Mouse (Mus musculus) midbrain, embryonic 11.5 days (tissue): ENCODE measurements around the gene Pex14. TPM values are rescaled to one million over a fixed set of nuclear protein-coding genes. Genes with fewer than 3 reads are reported as not detected.

Source experiments
- ATAC-seq: fragments of 200-750 bp; cut with Nextera tagmentation; 2 replicates; pipeline ENCODE4 v1.8.0; 2017; ENCODE audit warnings: moderate TSS enrichment, moderate library complexity; ENCODE audit not compliant: low FRiP score
- DNase-seq: peaks from one replicate; pipeline ENCODE4 v3.0.0; 2015; ENCODE audit warnings: low spot score; ENCODE audit errors: missing footprints
- H3K27ac ChIP-seq: fragments of 300-500 bp; sonication (generic); 2 replicates; pipeline ENCODE4 v1.5.1; 2014; ENCODE audit warnings: low read depth, low read length
- H3K27me3 ChIP-seq: fragments of 300-500 bp; sonication (generic); 2 replicates; pipeline ENCODE4 v1.6.1; 2014; ENCODE audit warnings: mild to moderate bottlenecking, low read length, moderate library complexity, mixed read lengths; ENCODE audit not compliant: control insufficient read depth, insufficient read depth
- H3K36me3 ChIP-seq: fragments of 300-500 bp; sonication (generic); 2 replicates; pipeline ENCODE4 v1.6.1; 2014; ENCODE audit warnings: mild to moderate bottlenecking, low read length, moderate library complexity, mixed read lengths; ENCODE audit not compliant: control insufficient read depth, insufficient read depth
- H3K4me1 ChIP-seq: fragments of 300-500 bp; sonication (generic); 2 replicates; pipeline ENCODE4 v1.6.1; 2014; ENCODE audit warnings: low read length; ENCODE audit not compliant: control insufficient read depth, insufficient read depth
- H3K4me2 ChIP-seq: fragments of 300-500 bp; sonication (generic); 2 replicates; pipeline ENCODE4 v1.6.1; 2014; ENCODE audit warnings: mild to moderate bottlenecking, moderate library complexity
- H3K4me3 ChIP-seq: fragments of 300-500 bp; sonication (generic); 2 replicates; pipeline ENCODE4 v1.5.1; 2014; ENCODE audit warnings: low read depth, low read length
- H3K9ac ChIP-seq: fragments of 300-500 bp; sonication (generic); 2 replicates; pipeline ENCODE4 v1.6.1; 2014; ENCODE audit warnings: low read length
- H3K9me3 ChIP-seq: fragments of 300-500 bp; sonication (generic); 2 replicates; pipeline ENCODE4 v1.6.1; 2016; ENCODE audit warnings: low read length; ENCODE audit not compliant: control insufficient read depth
- WGBS: fragments of 180-500 bp; shearing (Covaris S2); extraction: QIAGEN DNeasy Blood & Tissue Kit; methylation state at CpG from one replicate; pipeline ENCODE4 v1.1.7; 2014; 5-methylcytosine and 5-hydroxymethylcytosine counted together
- polyA plus RNA-seq: library from polyadenylated mRNA; unstranded; fragments of >200 nt; fragmentation: Nextera tagmentation; extraction: Ambion mirVana; gene quantifications from 2 replicates; pipeline ENCODE4 v1.2.1, GENCODE M21; 2014

The Pex14 gene
- polyA plus RNA-seq, 1 experiment from 2014 or later = 35.9 TPM

DNA sequence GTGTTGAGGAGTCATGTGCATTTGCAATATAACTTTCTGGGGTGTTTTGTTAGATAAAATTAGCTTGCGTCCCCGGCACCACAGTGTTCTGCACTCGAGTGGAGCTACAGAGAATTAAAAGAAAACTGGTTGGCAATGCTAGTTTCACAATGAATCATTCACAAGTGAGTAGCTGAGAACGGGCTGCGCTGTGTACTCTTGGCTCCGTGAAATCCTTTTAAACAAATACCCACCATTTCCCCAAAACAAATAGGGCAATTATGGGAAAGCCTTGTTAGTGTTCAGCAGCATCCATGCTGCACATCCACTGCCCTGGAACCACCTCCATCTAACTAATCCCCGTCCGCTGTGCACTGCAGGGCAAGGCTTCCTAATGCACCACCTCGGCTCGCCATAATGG lies 74.4 kb downstream of the Pex14 start:
- Histone ChIP-seq H3K27me3 (no peaks in the 10 kb centered on the region), H3K27ac (no peak overlapping the region), H3K4me2 (no peak overlapping the region), H3K9me3 (no peaks in the 10 kb centered on the region), H3K9ac (no peak overlapping the region), H3K4me3 (no peak overlapping the region), H3K4me1 (peaks cover 4% of the 10 kb centered on the region; the same call in 1 of the 2 replicates), H3K36me3 (no peaks in the 10 kb centered on the region)
- WGBS = 70% methylated on average over 10 of the region's 10 CpGs
- ATAC-seq (no peak), DNase-seq (no peak)

GRCm38 (mm10) chr4:149021021-149021420 lies 78.7 kb downstream of the Pex14 start:
- no peak overlapping the region for H3K9ac ChIP-seq
- no peak overlapping the region for H3K4me3 ChIP-seq
- DNase-seq (no peak), ATAC-seq (no peak)
- no peaks in the 10 kb centered on the region for H3K27me3 ChIP-seq
- H3K27ac ChIP-seq = no peak overlapping the region
- H3K4me2 ChIP-seq = no peak overlapping the region
- H3K9me3 ChIP-seq = no peaks in the 10 kb centered on the region
- H3K36me3 ChIP-seq = no peaks in the 10 kb centered on the region
- H3K4me1 ChIP-seq = no peaks in the 10 kb centered on the region

GRCm38 (mm10) chr4:149019456-149019855 lies 80.2 kb downstream of the Pex14 start:
- no peak for ATAC-seq
- no peak overlapping the region for H3K4me2 ChIP-seq
- no peaks in the 10 kb centered on the region for H3K36me3 ChIP-seq
- no peak overlapping the region for H3K27ac ChIP-seq
- H3K9ac ChIP-seq = no peak overlapping the region
- no peaks in the 10 kb centered on the region for H3K27me3 ChIP-seq
- 89% methylated on average over 6 of the region's 6 CpGs for WGBS
- no peaks in the 10 kb centered on the region for H3K4me1 ChIP-seq
- H3K9me3 ChIP-seq = no peaks in the 10 kb centered on the region
- no peak for DNase-seq
- no peak overlapping the region for H3K4me3 ChIP-seq

DNA sequence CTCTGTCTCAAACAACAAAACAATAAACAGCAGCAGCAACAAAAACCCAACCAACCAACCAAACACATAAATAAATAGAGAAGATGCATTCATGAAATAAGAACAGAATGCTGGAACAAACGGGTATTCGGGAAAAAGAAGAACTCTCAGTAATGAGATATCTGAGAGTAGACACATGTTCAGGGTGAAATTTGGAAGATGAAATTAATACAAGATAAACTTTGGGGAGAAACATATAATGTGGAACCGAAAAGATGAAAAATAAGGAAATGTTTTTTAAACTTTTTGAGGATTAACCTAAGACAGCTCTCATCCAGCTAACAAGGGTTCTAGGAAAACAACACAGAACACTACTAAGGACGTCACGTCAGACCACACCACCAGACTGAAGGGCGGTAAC lies 92.9 kb downstream of the Pex14 start:
- DNase-seq (no peak), ATAC-seq (no peak)
- H3K9ac ChIP-seq = no peak overlapping the region
- H3K4me1 ChIP-seq = no peaks in the 10 kb centered on the region
- no peak overlapping the region for H3K4me3 ChIP-seq
- H3K9me3 ChIP-seq = no peaks in the 10 kb centered on the region
- H3K36me3 ChIP-seq = no peaks in the 10 kb centered on the region
- 94% methylated on average over 6 of the region's 6 CpGs for WGBS
- no peak overlapping the region for H3K4me2 ChIP-seq
- no peak overlapping the region for H3K27ac ChIP-seq
- H3K27me3 ChIP-seq = no peaks in the 10 kb centered on the region

GRCm38 (mm10) chr4:149006107-149006506 lies 93.6 kb downstream of the Pex14 start:
- H3K4me2 ChIP-seq = no peak overlapping the region
- ATAC-seq (no peak), DNase-seq (no peak)
- no peak overlapping the region for H3K9ac ChIP-seq
- no peaks in the 10 kb centered on the region for H3K36me3 ChIP-seq
- no peaks in the 10 kb centered on the region for H3K9me3 ChIP-seq
- no peak overlapping the region for H3K4me3 ChIP-seq
- H3K4me1 ChIP-seq = no peaks in the 10 kb centered on the region
- no peaks in the 10 kb centered on the region for H3K27me3 ChIP-seq
- 92% methylated on average over 3 of the region's 3 CpGs for WGBS
- no peak overlapping the region for H3K27ac ChIP-seq

DNA sequence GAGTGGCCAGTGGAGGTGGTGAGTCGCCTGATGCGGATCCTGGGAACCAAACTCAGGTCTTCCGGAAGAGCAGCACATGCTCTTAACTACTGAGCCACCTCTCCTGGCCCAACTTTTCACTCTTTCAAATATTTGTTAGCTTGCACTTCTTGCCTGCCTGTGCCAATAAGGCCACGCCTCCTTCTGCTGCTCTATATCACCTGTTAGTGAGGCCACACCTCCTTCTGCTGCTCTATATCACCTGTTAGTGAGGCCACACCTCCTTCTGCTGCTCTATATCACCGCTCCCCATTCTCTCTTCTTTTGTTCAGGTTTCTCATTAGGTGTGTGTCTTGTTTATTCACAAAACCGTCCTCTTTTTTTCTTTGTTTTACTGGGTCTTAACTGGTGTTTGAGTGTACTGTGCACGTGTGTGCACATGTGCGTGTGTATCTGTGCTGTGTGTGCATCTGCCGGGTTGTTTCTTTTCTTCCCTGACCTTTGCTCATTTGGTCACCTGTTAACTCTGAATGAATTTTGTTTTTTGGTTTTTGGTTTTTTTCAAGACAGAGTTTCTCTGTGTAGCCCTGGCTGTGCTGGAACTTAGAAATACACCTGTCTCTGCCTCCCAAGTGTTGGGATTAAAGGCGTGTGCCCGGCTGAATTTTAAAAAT lies 97.1 kb downstream of the Pex14 start:
- no peak overlapping the region for H3K9ac ChIP-seq
- H3K4me2 ChIP-seq = no peak overlapping the region
- DNase-seq (no peak), ATAC-seq (no peak)
- H3K4me3 ChIP-seq = no peak overlapping the region
- H3K36me3 ChIP-seq = no peaks in the 10 kb centered on the region
- WGBS = 91% methylated on average over 11 of the region's 11 CpGs
- no peak overlapping the region for H3K27ac ChIP-seq
- no peaks in the 10 kb centered on the region for H3K27me3 ChIP-seq
- H3K4me1 ChIP-seq = no peaks in the 10 kb centered on the region
- H3K9me3 ChIP-seq = no peaks in the 10 kb centered on the region

GRCm38 (mm10) chr4:149001515-149001914 lies 98.2 kb downstream of the Pex14 start:
- Histone ChIP-seq H3K4me2 (no peak overlapping the region), H3K27ac (no peak overlapping the region), H3K9ac (no peak overlapping the region), H3K4me1 (no peaks in the 10 kb centered on the region), H3K27me3 (no peaks in the 10 kb centered on the region), H3K4me3 (no peak overlapping the region), H3K36me3 (no peaks in the 10 kb centered on the region), H3K9me3 (no peaks in the 10 kb centered on the region)
- ATAC-seq = no peak
- WGBS = 92% methylated on average over 5 of the region's 5 CpGs
- DNase-seq = no peak

DNA sequence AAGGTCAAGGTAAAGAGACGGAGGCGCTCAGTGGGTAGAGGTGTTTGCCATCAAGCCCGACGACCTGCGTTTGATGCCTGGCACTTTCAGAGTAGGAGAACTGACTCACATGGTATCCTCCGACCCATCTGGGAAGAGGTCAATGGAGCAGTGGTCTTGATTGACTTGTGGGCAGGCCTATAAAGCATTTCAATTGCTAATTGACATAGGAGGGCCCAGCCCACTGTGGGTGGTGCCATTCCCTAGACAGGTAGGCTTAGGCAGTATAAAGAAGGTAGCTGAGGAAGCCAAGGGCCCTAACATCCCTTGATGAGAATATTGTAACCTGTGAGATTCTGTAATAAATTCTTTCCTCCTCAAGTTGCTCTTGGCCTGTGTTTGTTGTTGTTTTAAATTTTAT lies 98.9 kb downstream of the Pex14 start:
- 91% methylated on average over 6 of the region's 6 CpGs for WGBS
- no peaks in the 10 kb centered on the region for H3K36me3 ChIP-seq

DNA sequence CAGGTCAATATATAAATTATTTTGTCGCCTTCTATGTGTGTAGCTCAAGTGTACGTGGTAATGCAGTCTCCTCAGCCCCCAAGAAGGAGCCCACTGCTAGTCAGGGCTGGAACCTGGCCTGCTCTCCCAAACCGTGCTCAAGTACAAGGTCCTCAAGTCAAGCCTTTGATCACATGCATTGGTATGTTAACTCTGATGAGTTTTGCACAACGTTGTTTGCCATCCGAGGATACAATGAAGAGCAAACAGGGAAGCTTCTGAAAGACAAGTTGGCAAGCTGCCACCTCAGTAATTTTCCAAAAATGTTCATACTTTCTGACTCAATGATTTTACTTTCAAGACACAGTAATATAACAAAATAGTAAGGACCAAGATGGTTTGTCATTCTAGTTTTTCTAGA lies 105.7 kb downstream of the Pex14 start:
- Histone ChIP-seq H3K4me1 (no peaks in the 10 kb centered on the region), H3K9ac (no peak overlapping the region), H3K36me3 (no peaks in the 10 kb centered on the region), H3K9me3 (no peaks in the 10 kb centered on the region), H3K4me3 (no peak overlapping the region), H3K27ac (no peak overlapping the region), H3K4me2 (no peak overlapping the region), H3K27me3 (no peaks in the 10 kb centered on the region)
- 89% methylated on average over 5 of the region's 5 CpGs for WGBS
- DNase-seq (no peak), ATAC-seq (no peak)

More for the DNA sequence above, 98.9 kb downstream of the Pex14 start:
- ATAC-seq (no peak), DNase-seq (no peak)
- H3K9ac ChIP-seq = no peak overlapping the region
- no peak overlapping the region for H3K4me2 ChIP-seq
- H3K4me3 ChIP-seq = no peak overlapping the region
- H3K27ac ChIP-seq = no peak overlapping the region
- no peaks in the 10 kb centered on the region for H3K4me1 ChIP-seq
- H3K9me3 ChIP-seq = no peaks in the 10 kb centered on the region
- H3K27me3 ChIP-seq = no peaks in the 10 kb centered on the region
